Mouse (Mus musculus): ENCODE measurements around the gene Prkci. TPM values are rescaled to one million over a fixed set of nuclear protein-coding genes. Genes with fewer than 3 reads are reported as not detected.

The Prkci gene
- polyA plus RNA-seq, 1 experiment from 2014 or later, result 39.7 TPM

DNA sequence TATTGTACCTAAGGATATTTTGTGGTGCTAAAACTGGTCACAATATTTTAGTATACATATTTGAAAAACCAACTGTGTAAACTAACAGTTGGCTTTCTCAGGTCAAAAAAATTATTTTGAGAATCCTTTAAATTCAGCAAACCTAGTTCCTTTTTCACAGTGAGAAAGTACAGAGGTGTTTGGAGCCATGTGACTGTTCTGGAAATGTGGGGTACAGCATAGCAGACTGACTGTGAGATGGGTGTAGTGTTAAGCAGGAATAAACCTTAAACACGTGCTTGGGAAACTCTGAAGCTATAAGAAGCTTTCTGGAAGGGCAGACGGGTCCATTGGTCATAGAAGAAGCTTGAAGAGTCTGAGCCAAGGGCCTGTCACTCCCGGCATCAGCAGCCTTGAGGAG lies 38.1 kb downstream of the Prkci start:
- no peak overlapping the region for H3K4me2 ChIP-seq (replicated peaks; ENCODE audit: low read depth, low read length)
- no peak overlapping the region for H3K9ac ChIP-seq (replicated peaks; ENCODE audit: low read length)
- H3K27ac ChIP-seq (ENCODE audit: low read length), result no peak overlapping the region
- no peaks in the 10 kb centered on the region for H3K9me3 ChIP-seq (ENCODE audit: low read length)
- 82% methylated on average over 3 of the region's 3 CpGs for WGBS
- no peaks in the 10 kb centered on the region for H3K27me3 ChIP-seq (ENCODE audit: insufficient read depth, low read length)
- no peaks in the 10 kb centered on the region for H3K4me1 ChIP-seq (ENCODE audit: insufficient read depth, low read length)
- H3K4me3 ChIP-seq (ENCODE audit: low read length), result no peak overlapping the region
- peaks cover 29% of the 10 kb centered on the region for H3K36me3 ChIP-seq (ENCODE audit: insufficient read depth, low read length)
- ATAC-seq (ENCODE audit: low FRiP score, low TSS enrichment), result no peak

DNA sequence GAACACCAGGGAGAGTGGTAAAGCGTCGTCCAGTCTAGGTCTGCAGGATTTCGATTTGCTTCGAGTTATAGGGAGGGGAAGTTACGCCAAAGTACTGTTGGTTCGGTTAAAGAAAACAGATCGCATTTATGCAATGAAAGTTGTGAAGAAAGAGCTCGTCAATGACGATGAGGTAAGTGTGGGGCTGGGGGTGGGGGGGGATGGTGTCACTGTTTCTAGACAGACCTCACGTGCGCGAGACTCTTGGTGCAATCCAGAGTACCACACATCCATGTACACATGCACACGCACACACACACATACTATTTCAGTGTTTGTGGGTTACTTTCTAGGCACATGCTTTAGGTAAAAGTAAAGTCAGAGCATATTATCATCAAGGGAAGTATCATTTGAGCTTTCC lies 42.3 kb downstream of the Prkci start:
- no peak overlapping the region for H3K27ac ChIP-seq (ENCODE audit: low read length)
- 90% methylated on average over 13 of the region's 13 CpGs for WGBS
- no peaks in the 10 kb centered on the region for H3K27me3 ChIP-seq (ENCODE audit: insufficient read depth, low read length)
- no peak for ATAC-seq (ENCODE audit: low FRiP score, low TSS enrichment)
- no peaks in the 10 kb centered on the region for H3K9me3 ChIP-seq (ENCODE audit: low read length)
- no peaks in the 10 kb centered on the region for H3K4me1 ChIP-seq (ENCODE audit: insufficient read depth, low read length)
- no peak overlapping the region for H3K4me2 ChIP-seq (replicated peaks; ENCODE audit: low read depth, low read length)
- H3K4me3 ChIP-seq (ENCODE audit: low read length), result no peak overlapping the region
- peaks cover 45% of the 10 kb centered on the region for H3K36me3 ChIP-seq (ENCODE audit: insufficient read depth, low read length)
- H3K9ac ChIP-seq (replicated peaks; ENCODE audit: low read length), result no peak overlapping the region

DNA sequence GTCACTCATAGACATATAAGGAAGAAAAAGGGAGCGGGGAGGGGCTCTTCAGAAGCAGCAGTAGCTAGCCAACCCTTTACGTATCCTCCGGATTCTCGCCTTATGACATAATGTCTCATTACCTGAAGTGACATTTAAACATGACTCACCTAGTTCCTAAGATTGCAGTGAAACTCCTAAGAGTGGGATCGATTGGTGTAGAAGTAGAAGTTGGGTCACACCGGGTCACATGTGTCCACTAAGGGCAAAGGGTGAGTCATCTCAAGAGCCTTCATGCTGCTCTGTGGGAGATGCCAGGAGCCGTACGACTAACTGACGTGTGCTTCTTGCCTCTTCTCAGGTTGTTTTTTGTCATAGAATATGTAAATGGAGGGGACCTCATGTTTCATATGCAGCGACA lies 43.1 kb downstream of the Prkci start:
- no peak for ATAC-seq (ENCODE audit: low FRiP score, low TSS enrichment)
- H3K4me3 ChIP-seq (ENCODE audit: low read length), result no peak overlapping the region
- no peaks in the 10 kb centered on the region for H3K9me3 ChIP-seq (ENCODE audit: low read length)
- H3K27me3 ChIP-seq (ENCODE audit: insufficient read depth, low read length), result no peaks in the 10 kb centered on the region
- peaks cover 46% of the 10 kb centered on the region for H3K36me3 ChIP-seq (ENCODE audit: insufficient read depth, low read length)
- no peak overlapping the region for H3K27ac ChIP-seq (ENCODE audit: low read length)
- no peak overlapping the region for H3K9ac ChIP-seq (replicated peaks; ENCODE audit: low read length)
- 88% methylated on average over 10 of the region's 10 CpGs for WGBS
- no peaks in the 10 kb centered on the region for H3K4me1 ChIP-seq (ENCODE audit: insufficient read depth, low read length)
- H3K4me2 ChIP-seq (replicated peaks; ENCODE audit: low read depth, low read length), result no peak overlapping the region

DNA sequence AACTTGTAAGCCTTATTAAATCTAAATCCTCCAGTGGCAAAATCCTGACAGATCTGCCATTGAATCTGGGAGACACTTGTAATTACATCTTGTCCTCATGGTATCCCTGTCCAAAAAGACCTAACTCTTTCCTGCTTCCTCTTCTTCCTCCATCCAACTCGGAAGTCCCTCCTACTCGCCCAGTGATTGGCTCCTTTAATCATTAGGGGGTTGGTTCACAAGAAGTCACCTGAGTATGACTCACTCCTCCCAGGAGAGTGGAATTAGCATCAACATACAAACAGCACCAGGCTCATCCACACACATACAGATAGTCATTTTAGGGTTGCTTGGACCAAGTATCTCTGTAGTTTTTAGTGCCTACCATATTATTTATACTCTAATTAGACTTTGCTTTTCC lies 47.4 kb downstream of the Prkci start:
- H3K9me3 ChIP-seq (ENCODE audit: low read length), result no peaks in the 10 kb centered on the region
- no peak overlapping the region for H3K27ac ChIP-seq (ENCODE audit: low read length)
- H3K4me1 ChIP-seq (ENCODE audit: insufficient read depth, low read length), result no peaks in the 10 kb centered on the region
- ATAC-seq (ENCODE audit: low FRiP score, low TSS enrichment), result no peak
- H3K4me2 ChIP-seq (replicated peaks; ENCODE audit: low read depth, low read length), result no peak overlapping the region
- H3K4me3 ChIP-seq (ENCODE audit: low read length), result no peak overlapping the region
- peaks cover 30% of the 10 kb centered on the region for H3K36me3 ChIP-seq (ENCODE audit: insufficient read depth, low read length)
- WGBS, result 89% methylated on average over 2 of the region's 2 CpGs
- no peaks in the 10 kb centered on the region for H3K27me3 ChIP-seq (ENCODE audit: insufficient read depth, low read length)
- no peak overlapping the region for H3K9ac ChIP-seq (replicated peaks; ENCODE audit: low read length)

DNA sequence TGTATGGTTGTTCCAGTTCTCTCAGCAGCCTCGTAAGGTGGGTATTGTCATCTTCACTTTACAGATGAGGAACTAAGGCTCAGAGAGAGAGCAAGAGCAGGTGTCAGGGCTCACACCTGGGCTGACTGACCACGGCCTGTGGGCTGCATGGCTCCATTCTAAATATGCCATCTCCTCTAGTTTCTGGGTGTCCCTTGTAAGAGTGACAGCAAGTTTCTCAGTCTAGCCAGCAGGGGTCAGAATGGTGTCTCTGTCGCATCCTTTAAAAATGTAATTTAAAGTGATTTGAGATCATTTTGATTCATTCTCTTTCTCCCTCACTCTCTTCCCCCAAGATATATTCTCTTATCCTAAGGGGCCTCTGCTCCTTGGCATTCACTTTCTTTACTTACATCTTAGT lies 51.7 kb downstream of the Prkci start:
- H3K36me3 ChIP-seq (ENCODE audit: insufficient read depth, low read length), result peaks cover 27% of the 10 kb centered on the region
- no peak overlapping the region for H3K27ac ChIP-seq (ENCODE audit: low read length)
- WGBS, result 68% methylated on average over 3 of the region's 3 CpGs
- H3K4me1 ChIP-seq (ENCODE audit: insufficient read depth, low read length), result no peaks in the 10 kb centered on the region
- no peaks in the 10 kb centered on the region for H3K27me3 ChIP-seq (ENCODE audit: insufficient read depth, low read length)
- no peaks in the 10 kb centered on the region for H3K9me3 ChIP-seq (ENCODE audit: low read length)
- no peak overlapping the region for H3K9ac ChIP-seq (replicated peaks; ENCODE audit: low read length)
- ATAC-seq (ENCODE audit: low FRiP score, low TSS enrichment), result no peak
- H3K4me2 ChIP-seq (replicated peaks; ENCODE audit: low read depth, low read length), result no peak overlapping the region
- no peak overlapping the region for H3K4me3 ChIP-seq (ENCODE audit: low read length)

DNA sequence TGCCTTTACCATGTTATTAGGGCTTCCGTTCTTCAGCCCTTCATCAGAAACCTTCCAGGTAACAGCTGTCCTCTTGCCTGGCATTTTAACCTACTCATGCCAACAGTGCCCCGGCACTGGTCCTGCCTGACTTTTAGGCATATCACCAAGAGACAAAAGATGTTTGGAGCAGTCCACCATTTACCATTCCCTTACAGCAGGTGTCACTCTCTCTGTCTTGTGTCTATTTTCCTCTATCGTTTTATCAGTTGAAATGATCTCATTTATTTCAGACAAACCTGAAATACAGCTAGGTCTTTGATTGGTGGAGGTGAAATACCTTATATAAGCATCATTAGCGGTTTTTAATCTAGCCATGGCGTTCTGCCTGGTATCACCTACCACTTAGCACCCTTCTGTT lies 53.5 kb downstream of the Prkci start:
- Histone ChIP-seq H3K36me3 (ENCODE audit: insufficient read depth, low read length) (peaks cover 19% of the 10 kb centered on the region), H3K4me2 (replicated peaks; ENCODE audit: low read depth, low read length) (no peak overlapping the region), H3K27me3 (ENCODE audit: insufficient read depth, low read length) (no peaks in the 10 kb centered on the region), H3K9ac (replicated peaks; ENCODE audit: low read length) (no peak overlapping the region), H3K4me3 (ENCODE audit: low read length) (no peak overlapping the region), H3K27ac (ENCODE audit: low read length) (no peak overlapping the region), H3K4me1 (ENCODE audit: insufficient read depth, low read length) (no peaks in the 10 kb centered on the region), H3K9me3 (ENCODE audit: low read length) (no peaks in the 10 kb centered on the region)
- 89% methylated on average over 5 of the region's 5 CpGs for WGBS
- ATAC-seq (ENCODE audit: low FRiP score, low TSS enrichment), result no peak

DNA sequence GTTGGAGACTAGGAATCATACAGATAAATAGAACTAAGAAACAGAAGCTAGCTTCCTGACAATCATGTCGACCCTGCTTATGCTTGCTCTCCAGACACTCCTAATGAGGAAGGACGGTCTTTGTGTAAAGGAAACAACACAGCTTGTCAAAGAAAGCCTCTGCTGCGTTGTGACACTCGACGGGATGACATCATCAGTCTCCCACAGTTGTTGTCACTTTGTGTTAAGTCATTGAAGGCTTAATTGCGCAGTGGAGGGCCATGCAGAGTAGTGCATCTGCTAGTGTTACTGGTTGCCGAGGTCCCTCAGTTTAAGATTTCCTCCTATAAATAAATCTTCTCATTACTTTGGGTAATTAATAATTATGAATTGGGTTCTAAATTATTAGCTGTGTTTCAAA lies 54.8 kb downstream of the Prkci start:
- Histone ChIP-seq H3K36me3 (ENCODE audit: insufficient read depth, low read length) (peaks cover 19% of the 10 kb centered on the region), H3K4me2 (replicated peaks; ENCODE audit: low read depth, low read length) (no peak overlapping the region), H3K4me3 (ENCODE audit: low read length) (no peak overlapping the region), H3K27me3 (ENCODE audit: insufficient read depth, low read length) (no peaks in the 10 kb centered on the region), H3K9me3 (ENCODE audit: low read length) (no peaks in the 10 kb centered on the region), H3K27ac (ENCODE audit: low read length) (no peak overlapping the region), H3K9ac (replicated peaks; ENCODE audit: low read length) (no peak overlapping the region), H3K4me1 (ENCODE audit: insufficient read depth, low read length) (no peaks in the 10 kb centered on the region)
- 79% methylated on average over 7 of the region's 7 CpGs for WGBS
- ATAC-seq (ENCODE audit: low FRiP score, low TSS enrichment), result no peak

DNA sequence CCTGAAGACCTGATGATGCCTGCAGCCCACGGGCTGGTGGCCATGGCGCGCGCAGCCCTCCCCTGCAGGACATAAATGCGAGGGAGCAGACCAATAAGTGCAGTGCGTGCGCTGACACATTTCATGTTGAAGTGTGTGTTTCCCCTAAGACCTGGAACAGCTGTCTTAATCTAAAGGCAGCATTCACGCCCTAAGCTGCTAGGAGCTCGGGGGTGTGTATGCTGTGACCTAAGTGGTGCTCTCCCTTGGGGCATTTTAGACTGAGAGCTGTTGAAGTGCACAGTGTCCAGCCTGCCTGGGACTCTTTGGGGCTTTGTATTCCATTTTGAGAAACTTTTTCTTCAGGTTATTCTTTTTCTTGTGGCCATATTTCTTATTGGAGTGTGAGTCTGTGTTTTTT lies 56.2 kb downstream of the Prkci start:
- no peak for ATAC-seq (ENCODE audit: low FRiP score, low TSS enrichment)
- no peaks in the 10 kb centered on the region for H3K9me3 ChIP-seq (ENCODE audit: low read length)
- H3K9ac ChIP-seq (replicated peaks; ENCODE audit: low read length), result no peak overlapping the region
- no peak overlapping the region for H3K4me2 ChIP-seq (replicated peaks; ENCODE audit: low read depth, low read length)
- H3K4me1 ChIP-seq (ENCODE audit: insufficient read depth, low read length), result no peaks in the 10 kb centered on the region
- no peak overlapping the region for H3K4me3 ChIP-seq (ENCODE audit: low read length)
- no peak overlapping the region for H3K27ac ChIP-seq (ENCODE audit: low read length)
- peaks cover 18% of the 10 kb centered on the region for H3K36me3 ChIP-seq (ENCODE audit: insufficient read depth, low read length)
- H3K27me3 ChIP-seq (ENCODE audit: insufficient read depth, low read length), result no peaks in the 10 kb centered on the region
- 86% methylated on average over 9 of the region's 9 CpGs for WGBS

DNA sequence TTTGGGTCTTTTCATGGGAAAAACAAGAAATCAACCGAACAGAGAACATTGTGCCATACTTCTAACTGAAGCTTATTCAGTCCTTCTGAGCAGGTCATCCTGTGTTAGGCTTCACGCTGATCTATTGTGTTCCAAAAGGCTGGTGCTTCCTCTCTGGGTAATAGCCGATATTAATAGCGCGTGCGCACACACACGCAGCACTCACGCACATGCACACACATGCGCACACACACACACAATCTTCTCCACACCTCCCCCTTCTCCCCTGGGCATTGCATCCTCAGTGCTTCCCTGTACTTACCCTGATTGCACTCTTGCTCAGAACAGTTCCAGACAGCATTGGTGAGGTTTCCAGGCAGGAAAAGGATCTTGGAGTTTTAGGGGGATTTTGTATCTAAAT lies 57.6 kb downstream of the Prkci start:
- H3K36me3 ChIP-seq (ENCODE audit: insufficient read depth, low read length), result peaks cover 17% of the 10 kb centered on the region
- H3K9me3 ChIP-seq (ENCODE audit: low read length), result no peaks in the 10 kb centered on the region
- no peaks in the 10 kb centered on the region for H3K4me1 ChIP-seq (ENCODE audit: insufficient read depth, low read length)
- WGBS, result 88% methylated on average over 9 of the region's 9 CpGs
- H3K4me2 ChIP-seq (replicated peaks; ENCODE audit: low read depth, low read length), result no peak overlapping the region
- no peak overlapping the region for H3K9ac ChIP-seq (replicated peaks; ENCODE audit: low read length)
- no peak for ATAC-seq (ENCODE audit: low FRiP score, low TSS enrichment)
- H3K27me3 ChIP-seq (ENCODE audit: insufficient read depth, low read length), result no peaks in the 10 kb centered on the region
- H3K27ac ChIP-seq (ENCODE audit: low read length), result no peak overlapping the region
- no peak overlapping the region for H3K4me3 ChIP-seq (ENCODE audit: low read length)

DNA sequence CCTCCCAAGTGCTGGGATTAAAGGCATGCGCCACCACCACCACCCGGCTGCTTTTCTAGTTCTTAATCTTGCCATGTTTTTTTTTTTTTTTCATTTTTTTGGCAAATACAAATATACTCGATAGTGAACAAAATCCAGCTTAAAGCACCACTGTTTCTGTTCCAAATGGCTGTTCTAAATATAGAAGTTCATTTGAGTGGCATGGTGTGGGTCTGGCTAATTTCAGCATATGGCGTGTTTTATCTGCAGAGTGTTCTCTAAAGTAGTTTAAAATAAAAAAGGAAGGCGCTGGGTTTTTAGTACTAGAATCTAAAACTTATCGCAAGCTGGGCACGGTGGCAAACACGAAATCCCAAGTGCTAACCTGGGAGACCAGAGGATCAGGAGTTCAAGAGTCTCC lies 59.3 kb downstream of the Prkci start:
- H3K27me3 ChIP-seq (ENCODE audit: insufficient read depth, low read length), result no peaks in the 10 kb centered on the region

More for the DNA sequence above, 59.3 kb downstream of the Prkci start:
- Histone ChIP-seq H3K4me1 (ENCODE audit: insufficient read depth, low read length) (no peaks in the 10 kb centered on the region), H3K4me3 (ENCODE audit: low read length) (no peak overlapping the region), H3K4me2 (replicated peaks; ENCODE audit: low read depth, low read length) (no peak overlapping the region), H3K9ac (replicated peaks; ENCODE audit: low read length) (no peak overlapping the region), H3K36me3 (ENCODE audit: insufficient read depth, low read length) (peaks cover 6% of the 10 kb centered on the region), H3K9me3 (ENCODE audit: low read length) (no peaks in the 10 kb centered on the region), H3K27ac (ENCODE audit: low read length) (no peak overlapping the region)
- ATAC-seq (ENCODE audit: low FRiP score, low TSS enrichment), result no peak
- 94% methylated on average over 8 of the region's 8 CpGs for WGBS
